Mouse (Mus musculus) G1E (cell line): ENCODE data around the gene Dnajc14. TPM values are rescaled to one million over a fixed set of nuclear protein-coding genes. Genes with fewer than 3 reads are reported as not detected.
"Not testable (repeated sequence)": the region's sequence is repeated elsewhere in the genome, so short reads cannot be mapped to it uniquely, and the experiment has no call there.

Experiments
- ATAC-seq: 2 replicates; pipeline ENCODE4 v1.8.0; 2016; ENCODE audit warnings: mild to moderate bottlenecking; ENCODE audit not compliant: insufficient number of reproducible peaks, poor library complexity, low FRiP score, severe bottlenecking; ENCODE audit errors: extremely low read depth
- DNase-seq: peaks from one replicate; pipeline ENCODE4 v3.0.0; 2012; ENCODE audit warnings: low spot score
- H3K27me3 ChIP-seq: 2 replicates; pipeline ENCODE4 v1.6.1; 2012; ENCODE audit warnings: mild to moderate bottlenecking, low read length, inconsistent platforms; ENCODE audit not compliant: insufficient read depth
- H3K36me3 ChIP-seq: replicated peaks from 2 replicates; pipeline ENCODE3; 2012; ENCODE audit warnings: mild to moderate bottlenecking, inconsistent platforms
- H3K4me1 ChIP-seq: 2 replicates; pipeline ENCODE4 v1.6.1; 2012; ENCODE audit warnings: low read depth, low read length, inconsistent platforms, mixed read lengths; ENCODE audit not compliant: insufficient read depth
- H3K4me3 ChIP-seq: 2 replicates; pipeline ENCODE4 v1.5.1; 2012; ENCODE audit warnings: low read depth, mild to moderate bottlenecking, inconsistent platforms, low read length, moderate library complexity, mixed read lengths
- H3K9me3 ChIP-seq: replicated peaks from 2 replicates; pipeline ENCODE4 v1.6.1; 2012; ENCODE audit warnings: inconsistent platforms
- CTCF ChIP-seq: IDR thresholded peaks from 2 replicates; pipeline ENCODE4 v1.5.1; 2012; ENCODE audit warnings: low read depth, low read length, inconsistent platforms, mixed read lengths
- GATA1 ChIP-seq: IDR thresholded peaks from 2 replicates; pipeline ENCODE4 v1.6.1; 2012; ENCODE audit warnings: borderline replicate concordance, low read length, inconsistent platforms, mixed read lengths
- GATA2 ChIP-seq: IDR thresholded peaks from 2 replicates; pipeline ENCODE4 v1.6.1; 2012; ENCODE audit warnings: low read depth, low read length, inconsistent platforms, borderline replicate concordance
- POLR2AphosphoS5 ChIP-seq: IDR thresholded peaks from 2 replicates; pipeline ENCODE4 v1.6.1; 2012; ENCODE audit warnings: low read depth, low read length, inconsistent platforms; ENCODE audit not compliant: insufficient replicate concordance
- TAL1 ChIP-seq: conservative IDR thresholded peaks from 2 replicates; pipeline ENCODE4 v1.6.1; 2012; ENCODE audit warnings: low read depth, low read length, inconsistent platforms, mixed read lengths
- polyA plus RNA-seq: library from polyadenylated mRNA; stranded (reverse); fragments of >175 nt; gene quantifications from 2 replicates; pipeline ENCODE4 v1.2.3, GENCODE M21; 2012
- total RNA-seq, 2 experiments: library from RNA; stranded (forward) in 1 of 2; stranded (reverse) in 1 of 2; fragments of 200-1000 nt in 1 of 2; fragments of >200 nt in 1 of 2; fragmentation: Nextera tagmentation in 1 of 2; gene quantifications; 2 replicates each; pipeline ENCODE4 v1.2.3; 2014 to 2017

The Dnajc14 gene
- total and polyA plus RNA-seq, 3 experiments, result 12.6 to 36.9 (median 20.6) TPM

- TF ChIP-seq TAL1 (no peak), GATA1 (no peak), POLR2AphosphoS5 (no peak), CTCF (no peak), GATA2 (no peak)
- Histone ChIP-seq H3K36me3 (peaks cover 44% of the 10 kb centered on the region), H3K4me1 (peaks cover 45% of the 10 kb centered on the region), H3K9me3 (no peaks in the 10 kb centered on the region), H3K4me3 (peak overlapping the region; percentile 95; the same call in 1 of the 2 replicates), H3K27me3 (no peaks in the 10 kb centered on the region)
- no peak for ATAC-seq
- DNase-seq, result no peak
Measured at GRCm38 (mm10) chr10:128807018-128807417, 3.2 kb downstream of the Dnajc14 start.

GRCm38 (mm10) chr10:128817033-128817432, 13.2 kb downstream of the Dnajc14 start, which contains the start of gene Sarnp:
Gene Sarnp (plus strand): TSS chr10:128817333.
- no peaks in the 10 kb centered on the region for H3K27me3 ChIP-seq
- ATAC-seq (no peak), DNase-seq (no peak)
- TF ChIP-seq GATA2 (no peak), TAL1 (no peak), GATA1 (no peak), CTCF (no peak), POLR2AphosphoS5 (no peak)
- peaks cover 17% of the 10 kb centered on the region for H3K4me1 ChIP-seq
- peaks cover 70% of the 10 kb centered on the region for H3K36me3 ChIP-seq
- H3K9me3 ChIP-seq, result no peaks in the 10 kb centered on the region
- no peak within 1 kb of the TSS for H3K4me3 ChIP-seq

GRCm38 (mm10) chr10:128820217-128820616, 16.4 kb downstream of the Dnajc14 start:
- H3K27me3 ChIP-seq, result no peaks in the 10 kb centered on the region
- peaks cover 61% of the 10 kb centered on the region for H3K36me3 ChIP-seq
- H3K9me3 ChIP-seq, result no peaks in the 10 kb centered on the region
- ATAC-seq (no peak), DNase-seq (no peak)
- TF ChIP-seq CTCF, result no peak
- TF ChIP-seq TAL1, result no peak
- no peak for TF ChIP-seq POLR2AphosphoS5
- TF ChIP-seq GATA2, result no peak
- no peak for TF ChIP-seq GATA1
- peaks cover 25% of the 10 kb centered on the region for H3K4me1 ChIP-seq
- H3K4me3 ChIP-seq, result peak overlapping the region; percentile 78

DNA sequence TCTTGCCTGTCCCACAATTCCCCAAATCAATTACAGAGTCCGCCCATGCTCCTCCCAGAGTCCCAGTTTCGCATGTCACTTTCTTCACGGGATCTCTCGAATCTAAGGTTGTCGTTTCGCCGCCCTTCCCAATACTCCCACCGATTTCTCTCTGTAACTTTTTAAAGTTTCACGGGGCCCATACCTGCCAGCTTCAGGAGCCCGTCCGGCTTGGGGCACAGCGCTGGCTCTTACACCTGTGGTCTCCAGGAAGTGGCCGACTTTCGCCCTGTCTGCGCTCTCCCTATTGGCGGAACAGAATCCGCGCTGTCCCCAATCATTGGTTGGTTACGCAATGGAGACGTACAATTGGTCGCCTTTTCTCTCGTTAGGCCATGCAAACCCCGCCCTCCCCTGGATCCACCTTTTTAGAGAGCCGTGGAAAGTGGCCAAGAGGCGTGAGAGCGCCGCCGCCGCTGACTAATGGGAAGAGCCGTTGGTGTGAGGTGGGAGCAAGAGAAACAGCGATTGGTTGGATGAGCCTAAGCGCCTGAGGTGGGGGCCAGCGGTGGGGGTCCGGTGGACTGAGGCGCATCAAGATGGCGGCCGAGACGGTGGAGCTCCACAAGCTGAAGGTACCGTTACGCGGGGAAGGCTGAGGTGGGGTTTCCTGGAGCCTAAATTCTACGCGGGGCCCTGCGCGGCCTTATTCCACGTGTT, 17.6 kb downstream of the Dnajc14 start, which contains the start of gene Ormdl2:
Gene Ormdl2, minus strand, starts transcription at position 288 of the 699 bp plus-strand sequence.
- peak within 1 kb of the TSS; percentile 78 for H3K4me3 ChIP-seq
- H3K36me3 ChIP-seq, result peaks cover 58% of the 10 kb centered on the region
- H3K4me1 ChIP-seq, result peaks cover 23% of the 10 kb centered on the region
- H3K27me3 ChIP-seq, result no peaks in the 10 kb centered on the region
- no peak for TF ChIP-seq GATA1
- no peaks in the 10 kb centered on the region for H3K9me3 ChIP-seq
- ATAC-seq, result peak; percentile 99
- peak; percentile 98 for DNase-seq

DNA sequence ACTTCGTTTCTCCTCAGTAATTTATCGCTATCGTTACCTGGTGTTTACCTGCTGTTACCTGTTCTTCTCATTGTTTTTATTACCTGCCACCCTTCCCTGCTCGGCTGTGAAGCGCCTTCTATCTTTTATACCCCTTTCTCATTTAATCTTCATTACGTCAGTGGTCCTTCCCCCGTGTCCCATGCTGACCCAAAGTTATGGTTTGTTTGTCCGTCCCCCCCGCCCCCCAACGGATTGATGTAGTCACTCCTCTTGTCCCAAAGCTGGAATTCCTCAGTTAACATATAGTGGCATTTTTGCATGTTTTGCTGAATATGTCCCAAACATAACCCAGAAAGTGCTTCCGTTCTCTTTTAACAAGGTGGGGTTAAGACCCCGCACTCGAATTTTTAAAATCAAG, 18.3 kb downstream of the Dnajc14 start:
- Histone ChIP-seq H3K36me3 (peaks cover 57% of the 10 kb centered on the region), H3K9me3 (no peaks in the 10 kb centered on the region), H3K4me3 (peak overlapping the region; percentile 78), H3K4me1 (peaks cover 23% of the 10 kb centered on the region), H3K27me3 (no peaks in the 10 kb centered on the region)
- DNase-seq (no peak), ATAC-seq (no peak)
- TF ChIP-seq GATA2 (no peak), TAL1 (no peak), CTCF (no peak)

GRCm38 (mm10) chr10:128823087-128823486, 19.2 kb downstream of the Dnajc14 start:
- H3K9me3 ChIP-seq, DNase-seq, H3K27me3 ChIP-seq, ATAC-seq: not testable (repeated sequence)
- H3K4me1 ChIP-seq, result peaks cover 23% of the 10 kb centered on the region
- peak overlapping the region; percentile 78; the same call in 1 of the 2 replicates for H3K4me3 ChIP-seq
- peaks cover 53% of the 10 kb centered on the region for H3K36me3 ChIP-seq

DNA sequence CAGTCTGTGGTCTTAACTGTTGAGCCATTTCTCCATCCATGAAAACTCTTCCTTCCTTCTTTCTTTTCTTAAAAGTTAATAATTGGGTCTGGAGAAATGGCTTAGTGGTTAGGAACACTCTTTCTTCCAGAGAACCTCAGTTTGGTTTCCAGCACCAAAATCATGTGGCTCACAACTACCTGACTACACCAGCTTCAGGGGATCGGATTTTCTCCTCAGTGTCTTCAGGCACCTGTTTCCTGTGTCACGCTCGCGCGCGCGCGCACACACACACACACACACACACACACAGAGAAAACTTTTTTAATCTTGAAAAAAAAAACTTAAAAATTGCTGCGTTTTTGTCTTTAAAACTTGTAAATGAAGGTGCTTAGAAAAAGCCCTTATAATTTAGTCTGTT, 20.0 kb downstream of the Dnajc14 start:
- Histone ChIP-seq H3K4me1 (peaks cover 23% of the 10 kb centered on the region), H3K4me3 (no peak overlapping the region; the same call in 1 of the 2 replicates), H3K9me3 (no peaks in the 10 kb centered on the region), H3K36me3 (peaks cover 54% of the 10 kb centered on the region), H3K27me3 (no peaks in the 10 kb centered on the region)
- TF ChIP-seq CTCF (no peak), GATA1 (no peak), TAL1 (no peak), GATA2 (no peak), POLR2AphosphoS5 (no peak)
- ATAC-seq (no peak), DNase-seq (no peak)
